Mouse (Mus musculus) lung, embryonic 15.5 days (tissue): ENCODE results near the gene Mst1r. TPM values are rescaled to one million over a fixed set of nuclear protein-coding genes. Genes with fewer than 3 reads are reported as not detected.
A peak's percentile ranks its signal among the peaks of the same experiment; 100 is the strongest.

Source experiments
- ATAC-seq: fragments of 200-750 bp; cut with Nextera tagmentation; 2 replicates; pipeline ENCODE4 v1.8.0; 2017; ENCODE audit warnings: moderate number of reproducible peaks, borderline replicate concordance; ENCODE audit not compliant: low FRiP score, low TSS enrichment; ENCODE audit errors: extremely low read depth
- H3K27ac ChIP-seq: fragments of 300-500 bp; sonication (generic); 2 replicates; pipeline ENCODE4 v1.5.1; 2015; ENCODE audit warnings: moderate library complexity, mild to moderate bottlenecking, inconsistent platforms
- H3K27me3 ChIP-seq: fragments of 300-500 bp; sonication (generic); 2 replicates; pipeline ENCODE4 v1.6.1; 2015; ENCODE audit warnings: inconsistent platforms
- H3K36me3 ChIP-seq: fragments of 300-500 bp; sonication (generic); 2 replicates; pipeline ENCODE4 v1.6.1; 2015; ENCODE audit warnings: inconsistent platforms
- H3K4me1 ChIP-seq: fragments of 300-500 bp; sonication (generic); 2 replicates; pipeline ENCODE4 v1.6.1; 2015; ENCODE audit warnings: inconsistent platforms
- H3K4me2 ChIP-seq: fragments of 300-500 bp; sonication (generic); 2 replicates; pipeline ENCODE4 v1.6.1; 2015; ENCODE audit warnings: inconsistent platforms, mild to moderate bottlenecking, moderate library complexity
- H3K4me3 ChIP-seq: fragments of 300-500 bp; sonication (generic); 2 replicates; pipeline ENCODE4 v1.5.1; 2015; ENCODE audit warnings: mild to moderate bottlenecking, inconsistent platforms
- H3K9ac ChIP-seq: fragments of 300-500 bp; sonication (generic); 2 replicates; pipeline ENCODE4 v1.6.1; 2015; ENCODE audit warnings: inconsistent platforms
- H3K9me3 ChIP-seq: fragments of 300-500 bp; sonication (generic); 2 replicates; pipeline ENCODE4 v1.6.1; 2016; ENCODE audit warnings: inconsistent platforms
- WGBS: fragments of 180-500 bp; shearing (Covaris S2); methylation state at CpG from one replicate; pipeline ENCODE4 v1.1.7; 2015; 5-methylcytosine and 5-hydroxymethylcytosine counted together
- polyA plus RNA-seq: library from polyadenylated mRNA; unstranded; fragments of >200 nt; fragmentation: Nextera tagmentation; extraction: Ambion mirVana; gene quantifications from 2 replicates; pipeline ENCODE4 v1.2.1, GENCODE M21; 2015

Mst1r gene
- polyA plus RNA-seq, 1 experiment from 2014 or later = 4.4 TPM

DNA sequence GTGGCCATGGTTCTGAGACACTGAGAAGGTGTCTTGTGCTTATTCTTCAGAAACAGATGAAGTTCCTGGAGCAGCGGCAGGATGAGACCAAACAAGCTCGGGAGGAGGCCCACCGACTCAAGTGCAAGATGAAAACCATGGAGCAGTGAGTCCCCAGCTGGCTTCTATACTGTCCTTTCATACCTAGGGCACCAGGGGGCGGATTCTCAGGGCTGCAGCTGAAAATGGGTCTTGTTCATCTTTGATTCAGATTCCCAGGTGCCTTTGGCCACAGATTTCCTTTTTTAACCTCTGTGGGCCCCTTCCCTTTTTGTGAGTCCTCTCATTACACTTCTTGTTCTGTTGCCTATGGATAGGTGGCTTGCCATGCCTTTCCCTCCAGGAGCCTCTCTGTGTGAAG is 54.3 kb downstream of the Mst1r start:
- peaks cover 54% of the 10 kb centered on the region for H3K36me3 ChIP-seq
- no peaks in the 10 kb centered on the region for H3K27me3 ChIP-seq
- no peak overlapping the region for H3K4me2 ChIP-seq
- H3K27ac ChIP-seq = no peak overlapping the region
- no peak overlapping the region for H3K9ac ChIP-seq
- H3K9me3 ChIP-seq = no peaks in the 10 kb centered on the region
- ATAC-seq = no peak
- no peak overlapping the region for H3K4me3 ChIP-seq
- 64% methylated on average over 4 of the region's 4 CpGs for WGBS
- peaks cover 7% of the 10 kb centered on the region; the same call in 1 of the 2 replicates for H3K4me1 ChIP-seq

DNA sequence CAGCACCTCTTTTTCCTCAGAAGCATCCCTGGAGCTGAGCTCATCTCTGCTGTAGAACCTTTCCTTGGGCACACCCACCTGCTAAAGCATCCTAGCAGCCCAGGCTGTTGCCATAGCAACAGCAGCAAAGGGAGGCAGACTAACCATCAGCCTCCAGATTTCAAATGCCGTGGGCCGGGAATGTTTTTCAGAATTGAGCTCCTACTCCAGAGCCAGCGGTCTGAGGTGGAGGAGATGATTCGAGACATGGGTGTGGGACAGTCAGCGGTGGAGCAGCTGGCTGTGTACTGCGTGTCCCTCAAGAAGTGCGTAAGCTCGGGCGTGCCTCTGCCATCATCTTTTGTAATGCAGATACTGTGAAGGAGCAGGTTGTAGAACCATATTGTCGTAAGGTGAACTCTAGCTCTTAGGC is 54.7 kb downstream of the Mst1r start:
- no peak overlapping the region for H3K4me2 ChIP-seq
- ATAC-seq = no peak
- peaks cover 5% of the 10 kb centered on the region; the same call in 1 of the 2 replicates for H3K4me1 ChIP-seq
- 89% methylated on average over 10 of the region's 10 CpGs for WGBS
- no peaks in the 10 kb centered on the region for H3K27me3 ChIP-seq
- no peak overlapping the region for H3K4me3 ChIP-seq
- H3K9ac ChIP-seq = no peak overlapping the region
- H3K27ac ChIP-seq = no peak overlapping the region
- peaks cover 54% of the 10 kb centered on the region for H3K36me3 ChIP-seq
- H3K9me3 ChIP-seq = no peaks in the 10 kb centered on the region

DNA sequence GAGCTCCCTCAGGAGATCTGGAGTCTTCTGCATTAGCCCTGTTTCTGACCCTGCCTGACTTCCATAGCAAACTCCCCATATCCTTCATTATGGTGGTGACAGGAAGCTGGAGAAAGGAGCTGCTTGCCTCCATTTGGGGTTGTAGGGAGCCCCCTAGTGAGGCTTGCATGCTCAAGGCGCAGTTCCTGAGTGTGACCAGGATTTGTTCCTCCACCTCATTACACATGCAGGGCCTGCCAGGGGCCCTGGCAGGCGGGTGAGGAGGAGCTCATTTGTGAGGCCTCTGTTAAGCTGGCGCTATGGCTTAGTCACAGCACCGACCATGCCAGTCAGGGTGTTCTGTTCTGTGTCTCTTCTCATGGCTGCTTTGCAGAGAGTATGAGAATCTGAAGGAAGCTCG is 55.2 kb downstream of the Mst1r start:
- peaks cover 51% of the 10 kb centered on the region for H3K36me3 ChIP-seq
- H3K4me2 ChIP-seq = no peak overlapping the region
- WGBS = 48% methylated on average over 5 of the region's 5 CpGs
- no peak for ATAC-seq
- no peak overlapping the region for H3K4me3 ChIP-seq
- peaks cover 5% of the 10 kb centered on the region; the same call in 1 of the 2 replicates for H3K4me1 ChIP-seq
- H3K27ac ChIP-seq = no peak overlapping the region
- no peaks in the 10 kb centered on the region for H3K9me3 ChIP-seq
- no peaks in the 10 kb centered on the region for H3K27me3 ChIP-seq
- no peak overlapping the region for H3K9ac ChIP-seq

DNA sequence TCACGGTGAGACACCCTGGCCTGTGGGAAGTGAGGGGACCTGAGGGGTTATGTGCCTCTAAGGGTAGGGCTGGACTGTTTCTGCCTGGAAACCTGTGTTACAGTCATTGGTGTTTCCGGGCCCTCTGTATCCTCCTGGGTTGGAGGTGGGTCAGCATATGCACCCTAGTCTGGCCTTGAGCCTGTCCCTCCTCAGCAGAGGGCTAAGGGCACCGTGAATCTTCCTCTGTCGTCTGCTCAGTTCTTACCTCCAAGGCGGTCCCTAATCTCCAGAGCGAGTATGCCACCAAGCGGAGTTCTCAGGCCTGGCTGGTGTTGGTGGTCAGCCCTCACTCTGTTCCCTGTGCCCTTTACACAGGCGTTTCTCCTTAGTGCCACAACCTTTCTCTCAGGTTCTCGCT is 56.2 kb downstream of the Mst1r start:
- H3K4me2 ChIP-seq = no peak overlapping the region
- H3K9me3 ChIP-seq = no peaks in the 10 kb centered on the region
- 90% methylated on average over 9 of the region's 9 CpGs for WGBS
- no peak overlapping the region for H3K4me3 ChIP-seq
- H3K4me1 ChIP-seq = peaks cover 5% of the 10 kb centered on the region; the same call in 1 of the 2 replicates
- no peak overlapping the region for H3K27ac ChIP-seq
- H3K9ac ChIP-seq = no peak overlapping the region
- ATAC-seq = no peak
- H3K36me3 ChIP-seq = peaks cover 42% of the 10 kb centered on the region
- H3K27me3 ChIP-seq = no peaks in the 10 kb centered on the region

DNA sequence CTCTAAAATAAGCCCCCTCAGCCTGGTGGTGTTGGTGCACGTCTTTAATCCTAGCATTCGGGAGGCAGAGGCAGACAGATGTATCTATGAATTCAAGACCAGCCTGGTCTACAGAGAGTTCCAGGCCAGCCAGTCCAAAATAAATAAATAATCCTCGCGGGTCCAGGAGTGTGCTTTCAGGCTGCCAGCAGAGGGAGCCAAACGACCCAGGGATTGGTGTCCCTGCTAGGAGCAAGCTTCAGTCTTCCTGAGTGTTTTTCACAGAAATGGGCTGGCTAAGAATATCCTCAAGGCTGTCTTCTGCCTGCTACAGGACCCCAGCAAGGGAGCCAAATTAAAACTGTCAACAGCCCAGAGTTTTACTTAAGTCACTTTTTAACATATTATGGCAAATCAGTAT is 57.0 kb downstream of the Mst1r start:
- ATAC-seq = peak; percentile 55; the same call in 1 of the 2 replicates
- H3K9me3 ChIP-seq = no peaks in the 10 kb centered on the region
- H3K36me3 ChIP-seq = peaks cover 42% of the 10 kb centered on the region
- H3K4me3 ChIP-seq = no peak overlapping the region
- peaks cover 5% of the 10 kb centered on the region; the same call in 1 of the 2 replicates for H3K4me1 ChIP-seq
- H3K27me3 ChIP-seq = no peaks in the 10 kb centered on the region
- no peak overlapping the region for H3K27ac ChIP-seq
- WGBS = 13% methylated on average over 5 of the region's 5 CpGs
- H3K4me2 ChIP-seq = no peak overlapping the region
- H3K9ac ChIP-seq = no peak overlapping the region

DNA sequence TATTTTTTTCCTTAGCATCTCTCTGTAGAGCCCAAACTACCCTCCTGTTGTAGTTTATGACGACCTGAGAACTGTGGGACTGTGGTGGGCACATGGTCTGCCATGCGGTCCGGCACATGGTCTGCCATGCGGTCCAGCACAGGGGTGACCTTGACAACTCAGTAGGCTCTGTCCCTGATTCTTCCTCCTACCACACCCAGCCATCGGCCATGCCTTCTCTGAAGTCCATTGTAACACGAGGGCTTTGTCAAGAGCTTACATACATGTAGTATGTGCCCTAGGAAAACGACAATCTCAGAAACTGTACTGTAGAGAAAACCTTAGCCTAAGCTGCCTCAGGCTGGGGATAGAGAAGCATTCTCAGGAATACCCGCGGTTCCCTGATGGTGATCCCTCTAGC is 58.0 kb downstream of the Mst1r start:
- Histone ChIP-seq H3K27ac (no peak overlapping the region), H3K9me3 (no peaks in the 10 kb centered on the region), H3K9ac (no peak overlapping the region), H3K4me3 (no peak overlapping the region), H3K36me3 (peaks cover 40% of the 10 kb centered on the region), H3K4me2 (no peak overlapping the region), H3K4me1 (peaks cover 5% of the 10 kb centered on the region; the same call in 1 of the 2 replicates), H3K27me3 (no peaks in the 10 kb centered on the region)
- no peak for ATAC-seq
- WGBS = 90% methylated on average over 9 of the region's 9 CpGs

DNA sequence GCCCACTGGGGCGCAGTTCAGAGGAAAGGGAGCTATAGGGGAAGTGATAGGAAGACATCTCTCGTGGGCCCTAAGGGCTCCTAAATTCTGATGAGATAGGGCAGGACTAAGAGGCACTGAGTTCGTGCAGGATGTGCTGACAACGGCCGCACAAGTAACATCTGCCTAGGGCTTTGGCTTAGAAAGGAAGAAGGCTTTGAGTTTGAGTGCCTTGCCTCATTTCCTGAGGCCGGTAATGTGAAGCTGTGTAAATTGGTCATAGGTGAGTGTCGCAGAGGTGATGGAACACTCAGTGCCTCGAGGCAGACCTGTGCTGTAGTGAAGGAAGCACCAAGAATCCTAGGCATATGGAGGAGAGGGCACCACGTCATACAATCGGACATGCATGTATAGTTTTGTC is 60.0 kb downstream of the Mst1r start:
- peaks cover 27% of the 10 kb centered on the region for H3K36me3 ChIP-seq
- peaks cover 9% of the 10 kb centered on the region; the same call in 1 of the 2 replicates for H3K4me1 ChIP-seq
- H3K9me3 ChIP-seq = no peaks in the 10 kb centered on the region
- no peak overlapping the region for H3K9ac ChIP-seq
- no peaks in the 10 kb centered on the region for H3K27me3 ChIP-seq
- no peak for ATAC-seq
- H3K4me3 ChIP-seq = no peak overlapping the region
- WGBS = 80% methylated on average over 10 of the region's 10 CpGs
- H3K4me2 ChIP-seq = no peak overlapping the region
- H3K27ac ChIP-seq = no peak overlapping the region

DNA sequence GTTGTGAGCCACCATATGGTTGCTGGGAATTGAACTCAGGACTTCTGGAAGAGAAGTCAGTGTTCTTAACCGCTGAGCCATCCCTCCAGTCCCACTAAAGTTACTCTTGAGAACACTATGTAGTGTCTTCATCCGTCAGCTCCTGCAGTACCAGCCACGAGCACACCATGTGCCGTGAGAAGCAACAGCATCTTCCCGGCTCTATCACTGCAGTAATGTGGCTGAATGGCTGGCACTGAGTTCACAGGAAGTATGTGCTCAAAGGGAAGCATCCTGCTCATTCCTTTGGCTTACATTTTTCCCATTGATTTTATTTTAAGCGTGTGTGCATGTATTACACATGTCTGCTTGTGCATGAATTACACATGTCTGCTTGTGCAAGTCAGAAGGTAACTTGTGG is 60.8 kb downstream of the Mst1r start:
- Histone ChIP-seq H3K27me3 (no peaks in the 10 kb centered on the region), H3K4me1 (peaks cover 11% of the 10 kb centered on the region; the same call in 1 of the 2 replicates), H3K4me2 (no peak overlapping the region), H3K4me3 (no peak overlapping the region), H3K9ac (no peak overlapping the region), H3K27ac (no peak overlapping the region), H3K36me3 (peaks cover 21% of the 10 kb centered on the region), H3K9me3 (no peaks in the 10 kb centered on the region)
- 81% methylated on average over 6 of the region's 6 CpGs for WGBS
- ATAC-seq = no peak

DNA sequence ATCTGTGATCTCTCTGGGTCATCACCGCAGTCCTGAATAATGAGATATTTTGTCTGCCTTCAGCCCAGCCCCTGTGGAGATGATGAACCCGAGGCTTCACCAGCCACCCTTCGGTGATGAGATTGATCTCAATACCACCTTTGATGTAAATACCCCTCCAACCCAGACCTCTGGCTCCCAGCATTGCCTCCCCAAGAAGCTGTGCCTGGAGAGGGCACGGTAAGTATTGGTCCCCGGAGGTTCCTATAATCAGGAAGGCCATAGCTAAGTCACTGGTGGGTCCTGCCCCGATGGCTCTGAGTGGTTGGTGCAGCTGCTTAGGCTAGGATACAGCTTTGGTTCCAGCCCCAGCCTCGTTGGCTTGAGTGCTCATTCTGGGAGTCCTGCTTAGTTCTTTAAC is 61.9 kb downstream of the Mst1r start:
- H3K4me2 ChIP-seq = no peak overlapping the region
- no peak for ATAC-seq
- H3K4me1 ChIP-seq = peaks cover 11% of the 10 kb centered on the region; the same call in 1 of the 2 replicates
- H3K36me3 ChIP-seq = peaks cover 17% of the 10 kb centered on the region
- WGBS = 86% methylated on average over 7 of the region's 7 CpGs
- no peaks in the 10 kb centered on the region for H3K9me3 ChIP-seq
- H3K27ac ChIP-seq = no peak overlapping the region
- H3K4me3 ChIP-seq = no peak overlapping the region
- H3K27me3 ChIP-seq = no peaks in the 10 kb centered on the region
- H3K9ac ChIP-seq = no peak overlapping the region

Other genes starting within 250 kb of the Mst1r start
- gene Slc38a3, start 237.3 kb upstream of the Mst1r start, polyA plus RNA-seq = 3.9 and 4.1 TPM in 2 replicates
- gene Gnat1, start 227.2 kb upstream of the Mst1r start, polyA plus RNA-seq = 0.54 and 0.93 TPM in 2 replicates
- gene Sema3f, start 196.4 kb upstream of the Mst1r start, polyA plus RNA-seq = 12.3 and 13.7 TPM in 2 replicates
- 188 and 202 TPM in 2 replicates for gene Rbm5, start 135.9 kb upstream of the Mst1r start, polyA plus RNA-seq
- 68.7 and 74.0 TPM in 2 replicates for gene Rbm6, start 33.6 kb upstream of the Mst1r start, polyA plus RNA-seq
- gene Mon1a, start 18.7 kb upstream of the Mst1r start, polyA plus RNA-seq = 11.0 and 12.6 TPM in 2 replicates
- gene Actl11, start 21.6 kb downstream of the Mst1r start, polyA plus RNA-seq = not detected in 2 replicates
- 2.8 and 3.1 TPM in 2 replicates for gene Camkv, start 28.8 kb downstream of the Mst1r start, polyA plus RNA-seq
- gene Traip, start 43.3 kb downstream of the Mst1r start, polyA plus RNA-seq = 26.8 and 31.5 TPM in 2 replicates
- 22.3 and 22.8 TPM in 2 replicates for gene Uba7, start 68.6 kb downstream of the Mst1r start, polyA plus RNA-seq
- gene Gm20661, start 76.2 kb downstream of the Mst1r start, polyA plus RNA-seq = 3.5 and 3.6 TPM in 2 replicates
- gene Inka1, start 79.0 kb downstream of the Mst1r start, polyA plus RNA-seq = 68.7 and 76.6 TPM in 2 replicates
- gene Cdhr4, start 85.6 kb downstream of the Mst1r start, polyA plus RNA-seq = 5.2 and 6.1 TPM in 2 replicates
- gene Gm20662, start 89.5 kb downstream of the Mst1r start, polyA plus RNA-seq = 0.44 and 0.72 TPM in 2 replicates
- gene Ip6k1, start 95.6 kb downstream of the Mst1r start, polyA plus RNA-seq = 49.4 and 53.7 TPM in 2 replicates
- gene Gmppb, start 142.4 kb downstream of the Mst1r start, polyA plus RNA-seq = 28.6 and 30.9 TPM in 2 replicates
- gene Amigo3, start 146.3 kb downstream of the Mst1r start, polyA plus RNA-seq = 2.5 and 2.9 TPM in 2 replicates
- gene Mst1, start 173.6 kb downstream of the Mst1r start, polyA plus RNA-seq = 0.25 and 0.35 TPM in 2 replicates
- 22.3 and 28.4 TPM in 2 replicates for gene Rnf123, start 176.5 kb downstream of the Mst1r start, polyA plus RNA-seq
- 57.8 and 59.1 TPM in 2 replicates for gene Apeh, start 187.7 kb downstream of the Mst1r start, polyA plus RNA-seq